Mouse (Mus musculus) intestine, postnatal 0 days (tissue): Measurements from ENCODE around the gene Trpv1. TPM values are rescaled to one million over a fixed set of nuclear protein-coding genes. Genes with fewer than 3 reads are reported as not detected.

Source experiments
- ATAC-seq: fragments of 200-750 bp; cut with Nextera tagmentation; 2 replicates; pipeline ENCODE4 v1.8.0; 2017; ENCODE audit warnings: mild to moderate bottlenecking, moderate TSS enrichment, moderate library complexity
- H3K27ac ChIP-seq: fragments of 300-500 bp; sonication (generic); 2 replicates; pipeline ENCODE4 v1.5.1; 2014; ENCODE audit warnings: mild to moderate bottlenecking, low read depth, low read length, moderate library complexity
- H3K27me3 ChIP-seq: fragments of 300-500 bp; sonication (generic); replicated peaks from 2 replicates; pipeline ENCODE4 v1.6.1; 2014; ENCODE audit warnings: low read length, mixed read lengths; ENCODE audit not compliant: control insufficient read depth, insufficient read depth
- H3K36me3 ChIP-seq: fragments of 300-500 bp; sonication (generic); 2 replicates; pipeline ENCODE4 v1.6.1; 2014; ENCODE audit warnings: mild to moderate bottlenecking, moderate library complexity; ENCODE audit not compliant: control insufficient read depth, insufficient read depth
- H3K4me1 ChIP-seq: fragments of 300-500 bp; sonication (generic); replicated peaks from 2 replicates; pipeline ENCODE4 v1.6.1; 2014; ENCODE audit warnings: antibody characterized with exemption, low read length, mixed read lengths; ENCODE audit not compliant: control insufficient read depth, insufficient read depth
- H3K4me2 ChIP-seq: fragments of 300-500 bp; sonication (generic); replicated peaks from 2 replicates; pipeline ENCODE4 v1.6.1; 2014; ENCODE audit warnings: low read depth, mild to moderate bottlenecking, moderate library complexity
- H3K4me3 ChIP-seq: fragments of 300-500 bp; sonication (generic); 2 replicates; pipeline ENCODE4 v1.5.1; 2014; ENCODE audit warnings: low read depth, low read length
- H3K9ac ChIP-seq: fragments of 300-500 bp; sonication (generic); 2 replicates; pipeline ENCODE4 v1.6.1; 2014; ENCODE audit warnings: mild to moderate bottlenecking, low read depth, low read length
- H3K9me3 ChIP-seq: fragments of 300-500 bp; sonication (generic); 2 replicates; pipeline ENCODE4 v1.6.1; 2016; ENCODE audit warnings: mixed run types; ENCODE audit not compliant: control insufficient read depth
- CTCF ChIP-seq: sonication (generic); IDR thresholded peaks from 2 replicates; pipeline ENCODE4 v1.5.1; 2016; ENCODE audit warnings: low read depth, mild to moderate bottlenecking, control low read depth, antibody characterized with exemption, moderate library complexity
- WGBS: fragments of 180-500 bp; shearing (Covaris S2); extraction: QIAGEN DNeasy Blood & Tissue Kit; methylation state at CpG from one replicate; pipeline ENCODE4 v1.1.7; 2014; 5-methylcytosine and 5-hydroxymethylcytosine counted together
- polyA plus RNA-seq: library from polyadenylated mRNA; unstranded; fragments of >200 nt; fragmentation: Nextera tagmentation; extraction: Ambion mirVana; gene quantifications from 2 replicates; pipeline ENCODE4 v1.2.1, GENCODE M21; 2015

The Trpv1 gene
- polyA plus RNA-seq, 1 experiment from 2014 or later: 0.13 TPM

DNA sequence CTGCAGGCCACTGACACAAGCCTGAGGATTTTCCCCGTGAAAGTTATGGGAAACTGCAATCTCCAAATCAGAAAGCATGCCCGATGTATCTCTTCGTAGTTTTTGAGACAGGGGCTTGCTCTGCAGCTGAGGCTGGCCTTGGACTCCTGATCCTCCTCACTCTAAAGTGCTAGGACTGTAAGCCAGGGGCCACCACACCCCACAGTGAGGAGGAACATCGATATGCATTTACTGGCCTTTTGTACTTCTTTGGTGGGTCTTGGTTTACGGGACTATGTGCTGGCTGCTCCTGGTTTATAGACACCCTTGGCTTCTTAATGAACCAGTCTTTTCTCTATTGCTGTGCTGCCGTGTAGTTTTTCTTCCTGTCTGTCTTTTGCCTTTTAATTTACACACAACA is 8.1 kb downstream of the Trpv1 start:
- WGBS: 43% methylated on average over 6 of the region's 6 CpGs
- Histone ChIP-seq H3K27ac (peak overlapping the region; percentile 71), H3K36me3 (no peaks in the 10 kb centered on the region), H3K9ac (no peak overlapping the region), H3K9me3 (no peaks in the 10 kb centered on the region), H3K4me1 (peaks cover 5% of the 10 kb centered on the region; the same call in 1 of the 2 replicates), H3K4me2 (no peak overlapping the region), H3K4me3 (no peak overlapping the region), H3K27me3 (no peaks in the 10 kb centered on the region)
- TF ChIP-seq CTCF: no peak
- ATAC-seq: peak; percentile 52; the same call in 1 of the 2 replicates

DNA sequence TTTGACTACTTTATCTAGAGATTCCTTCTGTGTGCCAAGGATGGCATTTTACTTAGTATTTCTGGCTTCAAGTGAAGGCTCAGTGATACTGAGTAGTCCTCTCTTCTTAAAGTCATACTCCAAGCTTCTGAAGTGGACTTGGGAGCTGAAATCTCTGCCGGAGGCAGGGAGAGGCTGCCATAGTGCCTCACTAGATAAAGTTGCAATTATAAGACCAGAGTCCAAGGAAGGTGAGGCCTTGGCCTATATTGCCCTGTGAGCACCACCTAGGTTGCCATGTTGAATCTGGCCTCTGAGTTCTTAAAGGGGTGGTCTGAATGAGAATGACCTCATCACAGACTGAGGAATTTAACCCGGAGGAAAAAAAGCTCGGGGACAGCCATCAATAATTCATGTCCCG is 8.7 kb downstream of the Trpv1 start:
- Histone ChIP-seq H3K27me3 (no peaks in the 10 kb centered on the region), H3K27ac (peak overlapping the region; percentile 71; the same call in 1 of the 2 replicates), H3K4me2 (no peak overlapping the region), H3K9me3 (no peaks in the 10 kb centered on the region), H3K4me3 (no peak overlapping the region), H3K36me3 (no peaks in the 10 kb centered on the region), H3K9ac (no peak overlapping the region), H3K4me1 (peaks cover 5% of the 10 kb centered on the region; the same call in 1 of the 2 replicates)
- TF ChIP-seq CTCF: no peak
- peak; percentile 84 for ATAC-seq
- WGBS: 59% methylated on average over 4 of the region's 4 CpGs

DNA sequence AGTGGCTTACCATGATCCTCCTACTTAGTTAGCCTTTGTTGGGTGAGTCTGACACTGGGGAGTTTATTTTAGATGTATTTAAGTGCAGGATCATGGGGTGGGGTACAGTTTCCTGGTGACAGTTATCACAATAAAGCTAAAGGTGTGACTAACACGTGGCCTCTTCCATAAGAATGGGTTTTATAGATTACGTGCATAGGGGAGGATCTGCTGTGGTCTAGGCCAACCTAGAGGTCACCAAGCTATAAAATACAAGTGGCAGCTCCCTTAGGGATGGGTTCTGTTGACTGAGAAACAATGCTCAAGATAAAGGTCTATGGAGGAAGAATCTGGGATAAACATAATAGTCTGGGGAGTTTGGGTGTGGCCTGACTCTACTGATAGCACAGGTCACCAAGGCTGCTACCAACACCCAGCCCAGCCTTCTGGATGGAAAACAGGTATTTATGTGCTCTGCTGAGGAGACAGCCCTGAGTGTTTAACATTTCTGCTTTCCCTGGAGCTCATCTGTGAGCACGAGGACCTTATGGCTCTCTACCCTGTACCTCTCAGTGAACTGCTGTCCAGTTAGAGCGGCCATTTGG is 23.4 kb downstream of the Trpv1 start:
- no peaks in the 10 kb centered on the region for H3K4me1 ChIP-seq
- H3K9me3 ChIP-seq: no peaks in the 10 kb centered on the region
- H3K9ac ChIP-seq: no peak overlapping the region
- no peak overlapping the region for H3K4me3 ChIP-seq
- no peak for TF ChIP-seq CTCF
- ATAC-seq: no peak
- H3K36me3 ChIP-seq: no peaks in the 10 kb centered on the region
- H3K27me3 ChIP-seq: no peaks in the 10 kb centered on the region
- no peak overlapping the region for H3K4me2 ChIP-seq
- 51% methylated on average over 4 of the region's 4 CpGs for WGBS
- H3K27ac ChIP-seq: no peak overlapping the region

DNA sequence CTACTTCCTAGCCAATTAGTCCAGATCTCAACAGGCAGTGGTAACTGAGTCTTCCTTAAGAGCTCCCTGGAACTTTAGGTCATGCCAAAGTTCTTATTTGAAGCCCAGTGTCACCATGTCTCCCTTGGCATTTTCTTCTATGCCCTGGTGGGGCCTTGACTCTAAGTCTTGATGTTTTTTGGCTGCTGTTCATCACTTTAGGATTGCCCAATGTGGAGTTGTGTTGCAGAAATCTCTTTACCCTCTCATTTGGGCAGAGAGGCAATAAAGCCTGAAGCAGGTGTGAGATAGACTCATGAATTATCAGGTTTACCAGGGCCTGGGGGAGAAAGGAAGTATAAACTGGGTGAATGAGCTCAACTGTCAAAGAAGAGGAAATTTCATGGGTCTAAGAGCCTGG is 24.6 kb downstream of the Trpv1 start:
- H3K9ac ChIP-seq: no peak overlapping the region
- H3K9me3 ChIP-seq: no peaks in the 10 kb centered on the region
- TF ChIP-seq CTCF: no peak
- H3K27ac ChIP-seq: no peak overlapping the region
- no peaks in the 10 kb centered on the region for H3K27me3 ChIP-seq
- no peak for ATAC-seq
- no peaks in the 10 kb centered on the region for H3K4me1 ChIP-seq
- H3K4me3 ChIP-seq: no peak overlapping the region
- no peak overlapping the region for H3K4me2 ChIP-seq
- no peaks in the 10 kb centered on the region for H3K36me3 ChIP-seq

DNA sequence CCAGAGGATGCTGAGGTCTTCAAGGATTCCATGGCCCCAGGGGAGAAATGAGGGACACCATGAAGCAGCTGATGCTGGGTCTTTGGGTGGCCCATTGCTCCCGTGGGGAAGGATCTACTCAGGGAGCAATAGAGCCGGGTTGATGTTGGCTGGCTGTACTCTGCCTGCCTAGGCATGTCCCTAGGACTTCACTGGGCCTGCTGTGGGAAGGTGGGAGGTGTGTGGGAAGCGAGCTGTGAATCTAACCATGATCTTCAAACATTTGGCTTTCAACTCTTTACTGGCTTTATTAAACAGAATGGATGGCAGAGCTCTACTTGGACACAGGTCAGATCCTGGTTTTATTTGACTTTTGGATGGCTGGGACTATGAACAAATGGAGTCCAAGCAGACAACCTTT is 26.4 kb downstream of the Trpv1 start:
- no peak for ATAC-seq
- Histone ChIP-seq H3K4me1 (no peaks in the 10 kb centered on the region), H3K4me2 (no peak overlapping the region), H3K36me3 (no peaks in the 10 kb centered on the region), H3K27me3 (no peaks in the 10 kb centered on the region), H3K4me3 (no peak overlapping the region), H3K27ac (no peak overlapping the region), H3K9ac (no peak overlapping the region), H3K9me3 (no peaks in the 10 kb centered on the region)
- no peak for TF ChIP-seq CTCF
- 78% methylated on average over 3 of the region's 3 CpGs for WGBS

DNA sequence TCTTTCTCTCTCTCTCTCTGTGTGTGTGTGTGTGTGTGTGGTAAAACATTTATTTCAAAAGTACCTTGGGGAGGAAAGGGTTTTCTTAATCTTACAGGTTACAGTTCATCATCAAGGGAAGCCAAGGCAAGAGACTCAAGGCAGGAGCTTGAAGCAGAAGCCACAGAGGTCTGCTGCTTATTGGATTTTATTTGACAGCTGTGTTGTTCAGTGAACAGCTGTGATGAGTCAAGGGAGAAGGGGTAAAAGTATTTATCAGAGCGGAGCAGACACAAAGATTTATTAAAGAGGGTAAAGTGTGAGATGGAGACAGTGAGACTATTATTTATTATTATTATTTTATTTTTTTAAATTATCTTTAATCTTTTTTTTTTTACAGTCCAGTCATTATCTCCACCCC is 27.3 kb downstream of the Trpv1 start:
- no peak for ATAC-seq
- Histone ChIP-seq H3K27me3 (no peaks in the 10 kb centered on the region), H3K4me2 (no peak overlapping the region), H3K4me1 (no peaks in the 10 kb centered on the region), H3K4me3 (no peak overlapping the region), H3K36me3 (no peaks in the 10 kb centered on the region), H3K9ac (no peak overlapping the region), H3K9me3 (no peaks in the 10 kb centered on the region), H3K27ac (no peak overlapping the region)
- WGBS: 65% methylated on average over 1 of the region's 1 CpGs
- no peak for TF ChIP-seq CTCF

DNA sequence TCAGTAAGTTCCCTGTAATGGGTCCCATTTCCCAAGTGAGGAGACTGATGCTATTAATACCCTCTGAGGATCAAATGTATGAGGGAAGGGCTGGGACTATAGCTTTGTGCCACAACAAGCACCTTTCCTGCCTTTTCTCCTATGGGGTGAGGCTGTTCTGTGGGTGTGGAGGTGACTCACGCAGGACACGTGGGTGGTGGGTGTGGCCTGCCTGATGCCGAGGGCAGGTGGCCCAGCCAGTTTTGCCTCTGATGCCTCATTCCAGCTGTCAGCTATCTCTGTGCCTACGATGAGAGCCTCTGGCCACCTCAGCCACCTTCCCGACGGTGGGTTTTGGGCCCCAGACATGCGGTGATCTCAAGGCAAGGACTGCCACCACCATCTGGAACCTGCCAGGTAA is 33.2 kb downstream of the Trpv1 start, which contains the start of gene Trpv3:
Gene Trpv3 (plus strand): TSS at position 122 of the 400 bp plus-strand sequence.
- WGBS: 44% methylated on average over 7 of the region's 7 CpGs
- H3K27me3 ChIP-seq: no peaks in the 10 kb centered on the region
- H3K9me3 ChIP-seq: no peaks in the 10 kb centered on the region
- no peak within 1 kb of the TSS for H3K9ac ChIP-seq
- H3K36me3 ChIP-seq: no peaks in the 10 kb centered on the region
- peak within 1 kb of the TSS; percentile 40 for H3K4me2 ChIP-seq
- peak; percentile 91 for ATAC-seq
- H3K4me1 ChIP-seq: no peaks in the 10 kb centered on the region
- TF ChIP-seq CTCF: no peak
- H3K27ac ChIP-seq: no peak within 1 kb of the TSS
- no peak within 1 kb of the TSS for H3K4me3 ChIP-seq
